In genomic region chr7:57966216-57966615, GRCm38 (mm10) we compare ENCODE assay signal across 18 mouse cellular contexts.
"Had no signal": no experiment of that assay in that cellular context is flagged by ENCODE, and none has a peak within 500 bp of the region (broad histone marks: within the 10 kb centered on the region; RNA-seq: fewer than 3 reads in every experiment).

No protein-coding gene starts in this region.

- H3K4me1 ChIP-seq: kidney, embryonic 15.5 days; limb, embryonic 12.5 days; limb, embryonic 15.5 days; midbrain, embryonic 13.5 days; neural tube, embryonic 13.5 days had no signal

- H3K9me3 ChIP-seq: kidney, embryonic 15.5 days; limb, embryonic 12.5 days; limb, embryonic 15.5 days; midbrain, embryonic 13.5 days; neural tube, embryonic 13.5 days had no signal

- H3K27me3 ChIP-seq: kidney, embryonic 15.5 days; limb, embryonic 12.5 days; limb, embryonic 15.5 days; midbrain, embryonic 13.5 days; neural tube, embryonic 13.5 days had no signal

- H3K36me3 ChIP-seq: kidney, embryonic 15.5 days; limb, embryonic 12.5 days; limb, embryonic 15.5 days; midbrain, embryonic 13.5 days; neural tube, embryonic 13.5 days had no signal

- H3K27ac ChIP-seq: kidney, embryonic 15.5 days; limb, embryonic 12.5 days; limb, embryonic 15.5 days; liver, embryonic 14.5 days; macrophage; midbrain, embryonic 13.5 days; neural tube, embryonic 13.5 days had no signal

- H3K4me3 ChIP-seq: kidney, embryonic 15.5 days; limb, embryonic 12.5 days; limb, embryonic 15.5 days; midbrain, embryonic 13.5 days; myocyte; neural tube, embryonic 13.5 days had no signal

- DNase-seq: kidney, adult 8-10 months; kidney, postnatal 14 days; kidney, postnatal 4 days; left cerebral cortex, postnatal 4 days; liver, postnatal 0 days; lung, embryonic 14.5 days; right cerebral cortex, postnatal 4 days; thymus, adult 2 months; thymus, postnatal 14 days; thymus, postnatal 4 days had no signal
